Mouse (Mus musculus): ENCODE data around the gene 0610010K14Rik.

The 0610010K14Rik gene

DNA sequence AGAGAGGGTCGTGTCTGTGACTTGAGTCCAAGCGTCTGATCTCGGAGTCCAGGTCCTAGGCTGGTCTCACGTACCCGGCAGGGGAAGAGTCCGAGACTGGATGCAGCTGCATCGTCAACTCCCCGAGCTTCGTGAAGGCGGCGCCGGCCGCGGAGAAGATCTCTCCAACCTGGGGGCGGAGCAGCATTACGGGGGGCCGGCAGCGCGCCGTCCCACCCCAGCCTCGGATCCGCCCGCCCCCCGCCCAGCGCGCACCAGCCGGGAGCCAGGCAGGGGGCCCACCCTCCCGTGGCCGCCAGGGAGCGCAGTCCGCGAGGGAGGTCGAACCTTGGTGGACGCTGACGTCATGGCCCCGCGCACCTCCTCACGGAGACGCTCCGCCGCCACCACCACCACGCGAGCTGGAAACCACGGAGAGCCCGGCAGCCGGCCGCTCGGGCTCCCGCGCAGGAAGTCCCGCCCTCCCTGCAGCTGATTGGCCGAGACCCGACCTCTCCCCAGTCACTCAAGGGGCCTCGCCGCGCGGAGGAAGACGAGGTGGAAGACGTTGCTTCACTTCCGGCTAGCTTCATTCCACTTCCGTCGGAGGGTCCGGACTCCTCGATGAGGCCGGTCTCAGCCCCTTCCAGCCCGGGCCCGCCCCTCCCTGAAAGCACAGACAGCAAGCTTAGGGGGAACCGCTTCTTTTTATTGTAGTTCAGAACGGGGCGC lies at the start of gene 0610010K14Rik:
Gene 0610010K14Rik (minus strand): TSS at position 458 of the 711 bp plus-strand sequence.
- peak; percentile 90 for DNase-seq (ENCODE audit: low read depth)

DNA sequence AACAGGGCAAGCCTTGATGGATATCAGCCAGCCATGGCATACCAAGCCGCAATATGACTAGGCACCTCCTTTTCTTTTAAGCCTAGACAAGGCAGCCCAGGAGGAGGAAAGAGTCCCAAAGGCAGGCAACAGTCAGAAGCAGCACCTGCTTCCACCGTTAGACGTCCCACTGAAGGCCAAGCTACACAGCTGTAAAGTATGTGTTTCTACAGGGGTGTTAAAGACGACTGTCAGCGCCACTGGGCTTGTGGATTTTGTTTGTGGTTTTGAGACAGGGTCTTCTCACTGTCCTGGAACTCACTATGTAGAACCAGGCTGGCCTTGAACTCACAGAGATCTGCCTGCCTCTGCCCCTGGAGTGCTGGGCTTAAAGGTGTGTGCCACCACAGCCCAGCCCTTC lies 48.0 kb upstream of the 0610010K14Rik start:
- no peak for DNase-seq (ENCODE audit: low read depth)

DNA sequence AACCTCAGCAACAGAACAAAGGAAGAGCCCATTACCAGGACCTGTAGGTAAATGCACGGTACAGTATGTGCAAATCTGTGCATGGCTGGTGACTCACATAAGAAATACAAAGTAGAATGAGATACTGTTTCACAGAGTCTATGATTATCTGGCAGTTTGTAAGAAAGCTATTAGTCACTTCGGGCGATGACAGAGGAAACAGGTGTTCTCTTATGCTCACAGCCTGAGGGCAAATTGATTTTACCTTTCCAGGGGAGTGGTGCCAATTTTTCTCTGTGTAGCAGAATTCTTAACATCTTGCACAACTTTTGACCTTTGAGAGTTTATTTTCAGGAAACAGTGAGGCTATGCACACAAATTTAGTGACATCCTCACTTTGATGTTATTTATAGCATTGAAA lies 47.0 kb upstream of the 0610010K14Rik start:
- DNase-seq (ENCODE audit: low read depth), result no peak

DNA sequence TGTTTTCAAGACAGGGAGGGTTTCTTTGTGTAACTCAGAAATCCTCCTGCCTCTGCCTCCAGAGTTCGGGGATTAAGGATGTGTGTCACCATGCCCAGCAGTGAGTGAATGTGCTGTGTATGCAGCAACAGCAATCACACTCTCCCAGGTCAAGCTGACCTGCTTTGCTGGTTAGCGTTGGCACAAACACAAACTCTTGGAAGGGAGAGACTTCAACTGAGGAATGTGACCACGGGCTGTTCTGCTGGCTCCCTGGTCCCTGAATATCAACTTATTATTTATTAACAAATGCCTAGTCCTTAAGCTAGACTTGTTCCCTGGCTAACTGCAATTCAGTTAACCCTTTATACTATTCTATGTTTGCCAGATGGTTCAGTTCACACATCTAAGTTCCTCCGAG lies 46.0 kb upstream of the 0610010K14Rik start:
- no peak for DNase-seq (ENCODE audit: low read depth)

DNA sequence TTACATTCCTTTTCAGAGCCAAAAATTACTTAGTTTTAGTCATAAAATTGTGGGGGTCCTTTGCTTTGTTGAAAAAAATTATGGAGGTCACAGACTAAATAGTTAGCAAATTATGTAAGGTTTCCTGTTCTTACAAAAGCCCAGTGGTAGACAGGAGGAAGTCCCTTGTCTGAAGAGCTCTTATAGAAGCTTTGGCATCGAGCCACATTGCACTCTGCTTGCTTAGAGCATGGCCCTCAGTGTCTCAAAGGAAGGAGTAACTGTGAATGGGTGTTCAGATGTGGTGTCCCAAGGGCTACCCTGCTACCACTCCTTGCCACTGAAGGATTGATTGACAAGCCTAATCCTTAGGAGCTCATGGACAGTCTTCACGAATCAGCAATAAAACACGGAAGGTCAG lies 42.7 kb upstream of the 0610010K14Rik start:
- DNase-seq (ENCODE audit: low read depth), result no peak

DNA sequence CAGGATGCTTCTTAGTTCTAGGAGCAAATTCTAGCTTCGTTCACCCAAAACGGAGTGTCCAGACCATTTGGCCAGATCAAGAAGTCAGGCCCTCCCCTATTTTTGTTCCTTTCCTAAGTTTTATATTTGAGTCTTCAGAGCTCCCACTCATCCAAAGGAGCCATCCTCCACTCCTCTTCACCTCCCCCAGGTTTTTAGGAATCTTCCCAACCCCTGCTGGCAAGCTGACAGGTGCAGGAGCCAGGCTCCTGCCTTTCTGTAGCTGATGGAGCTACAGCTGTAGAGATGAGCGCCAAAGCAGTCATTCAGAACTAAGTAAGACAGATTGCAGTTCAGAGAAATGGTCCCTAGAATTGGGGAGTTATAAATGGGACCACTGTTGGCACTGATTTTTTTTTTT lies 41.2 kb upstream of the 0610010K14Rik start:
- DNase-seq (ENCODE audit: low read depth), result no peak

DNA sequence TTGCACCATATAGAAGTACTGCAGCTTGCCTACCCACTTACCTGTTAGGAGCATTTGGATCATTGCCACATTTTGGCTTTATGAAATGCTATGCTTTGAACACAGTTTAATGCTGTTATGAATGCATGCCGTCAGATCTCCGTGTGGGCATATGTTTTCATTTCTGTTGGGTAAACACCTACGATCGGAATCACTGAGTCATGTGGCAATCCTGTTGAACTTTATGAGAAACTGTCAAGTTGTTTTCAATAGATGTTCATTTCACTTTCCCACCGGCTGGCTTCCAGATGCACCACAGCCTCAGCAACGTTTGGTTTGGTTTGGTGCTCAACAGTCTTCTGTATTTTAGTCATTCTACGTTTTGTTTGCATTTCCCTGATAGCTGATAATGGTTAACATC lies 33.9 kb upstream of the 0610010K14Rik start:
- no peak for DNase-seq (ENCODE audit: low read depth)

DNA sequence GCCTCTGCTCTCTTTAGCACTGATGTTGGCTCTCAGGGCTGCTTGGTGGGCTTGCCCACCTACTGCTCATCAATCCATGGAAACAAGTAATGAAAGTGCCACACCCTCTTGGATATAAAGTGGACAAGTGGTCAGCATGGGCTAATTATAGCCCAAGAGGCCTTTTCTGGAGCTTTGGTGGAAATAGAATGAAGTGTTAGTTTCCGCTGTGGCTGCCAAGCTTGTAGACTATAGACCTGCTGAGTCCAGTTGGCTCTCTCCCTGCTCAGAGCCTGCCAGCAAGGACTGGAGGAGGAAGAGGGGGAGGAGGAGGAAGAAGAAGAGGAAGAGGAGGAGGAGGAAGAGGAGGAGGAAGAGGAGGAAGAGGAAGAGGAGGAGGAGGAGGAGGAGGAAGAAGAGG lies 28.7 kb upstream of the 0610010K14Rik start:
- no peak for DNase-seq (ENCODE audit: low read depth)

DNA sequence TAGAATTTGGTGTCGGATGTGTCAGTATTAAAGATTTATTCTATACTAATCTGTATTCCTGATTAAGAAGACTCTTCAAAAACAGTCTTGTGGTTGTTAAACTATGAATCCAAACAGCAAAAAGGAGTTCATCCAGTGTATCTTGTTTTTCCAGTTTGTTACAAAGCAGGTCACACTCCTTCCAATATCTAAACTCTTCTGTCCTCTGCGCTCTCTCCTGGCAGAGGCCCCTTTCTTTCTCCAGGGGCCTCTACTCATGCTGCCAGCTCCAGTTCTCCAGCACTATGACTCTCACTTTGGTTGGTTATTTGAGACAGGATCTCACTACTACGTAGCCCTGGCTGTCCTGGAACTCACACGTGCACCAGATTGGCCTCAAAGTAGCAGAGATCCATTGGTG lies 28.1 kb upstream of the 0610010K14Rik start:
- no peak for DNase-seq (ENCODE audit: low read depth)

DNA sequence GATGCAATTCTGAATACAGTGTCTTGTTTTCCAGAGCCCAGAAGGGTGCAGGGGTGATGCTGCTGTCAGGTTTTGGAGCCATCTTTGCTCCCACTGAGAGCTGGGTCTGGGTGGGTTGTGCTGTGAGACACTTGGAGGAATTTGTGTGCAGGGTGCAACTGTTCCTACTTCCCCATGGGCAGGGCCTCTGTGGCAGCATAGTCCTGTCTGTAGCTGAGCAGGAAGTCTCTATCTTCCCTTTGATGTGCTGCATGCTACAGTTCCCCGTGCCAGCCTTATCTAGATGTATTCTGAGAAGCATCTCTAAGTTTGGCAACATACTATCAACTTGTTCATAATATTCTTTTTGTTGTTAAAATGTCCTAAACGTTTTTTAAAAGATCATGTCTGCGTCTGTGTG lies 27.5 kb upstream of the 0610010K14Rik start:
- DNase-seq (ENCODE audit: low read depth), result no peak

DNA sequence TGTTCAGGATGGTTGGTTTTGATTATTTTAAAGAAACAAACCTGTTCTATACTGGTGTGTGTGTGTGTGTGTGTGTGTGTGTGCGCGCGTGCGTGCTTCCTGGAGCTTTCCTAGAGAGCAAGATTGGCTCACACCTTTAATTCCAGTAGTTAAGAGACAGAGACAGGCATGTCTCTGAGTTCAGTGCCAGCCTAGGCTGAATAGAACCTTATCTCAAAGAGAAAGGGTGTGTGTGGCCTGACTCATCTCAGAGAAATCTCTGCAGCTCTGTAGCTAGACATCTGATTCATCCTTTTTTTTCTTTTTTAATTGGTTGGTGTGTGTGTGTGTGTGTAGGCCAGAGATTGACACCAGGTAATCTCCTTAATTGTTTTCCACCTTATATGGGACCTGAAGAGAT lies 21.3 kb upstream of the 0610010K14Rik start:
- no peak for DNase-seq (ENCODE audit: low read depth)

DNA sequence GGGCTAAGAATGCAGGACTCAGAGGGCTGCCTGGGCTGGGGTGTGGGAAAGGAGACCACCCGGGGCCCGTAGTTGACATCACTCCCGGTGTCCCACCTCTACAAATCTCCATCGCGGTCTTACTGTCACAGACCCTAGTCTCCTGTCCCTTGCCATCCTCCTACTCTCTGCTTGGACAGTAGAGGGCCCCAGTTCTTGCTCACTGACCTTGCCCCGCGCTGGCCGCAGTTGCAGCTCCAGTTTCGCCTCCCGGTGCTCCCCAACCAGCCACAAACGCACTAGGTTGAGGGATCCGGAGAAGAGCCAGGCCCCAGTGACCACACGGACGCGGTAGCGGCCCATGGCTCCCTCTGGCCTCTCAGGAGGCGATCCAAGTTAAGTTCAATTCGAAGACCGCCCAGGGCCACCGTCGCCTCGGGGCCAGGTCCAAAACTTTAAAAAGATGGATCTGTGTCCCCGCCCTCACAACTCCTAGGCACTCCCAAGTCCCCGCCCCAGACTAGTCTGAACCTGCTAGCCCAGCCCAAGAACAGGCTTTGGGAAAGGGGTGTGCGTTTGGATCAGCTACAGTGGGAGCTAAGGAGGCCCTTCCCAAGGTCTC lies 17.3 kb upstream of the 0610010K14Rik start, which contains the start of gene Alox12:
Gene Alox12 (minus strand): TSS at position 423 of the 601 bp plus-strand sequence.
- no peak for DNase-seq (ENCODE audit: low read depth)

DNA sequence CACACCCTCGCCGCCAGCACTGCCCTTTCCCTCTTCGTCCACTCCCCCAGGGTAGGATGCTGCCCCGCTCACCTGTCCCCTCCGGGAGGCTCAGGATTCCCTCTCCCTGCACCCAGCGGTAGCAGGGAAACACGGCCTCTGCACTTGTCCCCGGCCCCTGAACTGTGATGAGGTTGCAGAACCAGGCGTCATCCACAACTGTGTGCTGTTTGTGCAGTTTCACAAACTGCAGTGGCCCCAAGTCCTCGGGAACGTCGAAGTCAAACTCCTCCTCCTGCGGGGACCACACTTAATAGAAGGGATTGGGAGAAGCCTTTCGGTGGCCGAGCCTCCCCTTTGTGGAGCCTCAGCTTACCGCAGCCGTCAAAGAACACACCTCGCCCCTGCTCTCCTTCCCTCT lies 16.6 kb upstream of the 0610010K14Rik start:
- DNase-seq (ENCODE audit: low read depth), result no peak

DNA sequence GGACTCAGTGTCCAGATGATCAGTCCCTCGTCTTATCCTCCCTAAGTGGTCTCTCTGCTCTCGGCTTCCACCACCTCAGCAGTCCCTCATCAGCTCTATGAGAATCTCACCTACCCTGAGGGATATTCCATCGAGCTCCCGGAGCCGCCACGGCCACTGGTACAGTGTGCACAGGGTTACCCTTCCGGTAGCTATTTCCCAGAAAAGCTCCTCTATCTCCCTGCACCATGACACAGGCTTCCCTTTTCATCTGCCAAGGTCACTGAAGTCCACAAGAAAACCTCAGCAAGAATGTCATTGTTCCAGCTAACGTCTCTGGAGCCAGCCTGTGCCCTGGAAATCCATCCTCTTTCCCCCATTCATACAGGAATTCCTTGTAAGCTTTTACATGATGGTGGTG lies 14.1 kb upstream of the 0610010K14Rik start:
- DNase-seq (ENCODE audit: low read depth), result no peak

DNA sequence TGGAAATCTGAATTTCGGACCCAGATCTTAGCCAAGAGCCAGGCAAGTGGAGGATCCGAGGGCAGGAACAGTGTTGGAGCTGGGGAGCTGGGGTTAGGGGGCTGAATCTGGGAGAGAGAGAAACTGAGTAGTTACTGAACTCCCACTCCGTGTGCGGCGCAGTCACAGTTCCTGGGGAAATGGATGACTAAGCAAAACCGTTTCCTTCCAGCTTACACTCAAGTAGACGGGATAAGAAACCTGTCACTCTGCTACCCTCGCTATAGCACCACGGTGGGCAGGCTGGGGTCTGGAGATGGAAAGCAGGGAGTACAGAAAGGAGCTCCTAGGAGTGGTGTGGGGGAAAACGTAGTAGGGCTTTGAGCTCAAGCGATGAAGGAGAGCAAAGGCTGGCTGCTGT lies 12.4 kb upstream of the 0610010K14Rik start:
- no peak for DNase-seq (ENCODE audit: low read depth)

DNA sequence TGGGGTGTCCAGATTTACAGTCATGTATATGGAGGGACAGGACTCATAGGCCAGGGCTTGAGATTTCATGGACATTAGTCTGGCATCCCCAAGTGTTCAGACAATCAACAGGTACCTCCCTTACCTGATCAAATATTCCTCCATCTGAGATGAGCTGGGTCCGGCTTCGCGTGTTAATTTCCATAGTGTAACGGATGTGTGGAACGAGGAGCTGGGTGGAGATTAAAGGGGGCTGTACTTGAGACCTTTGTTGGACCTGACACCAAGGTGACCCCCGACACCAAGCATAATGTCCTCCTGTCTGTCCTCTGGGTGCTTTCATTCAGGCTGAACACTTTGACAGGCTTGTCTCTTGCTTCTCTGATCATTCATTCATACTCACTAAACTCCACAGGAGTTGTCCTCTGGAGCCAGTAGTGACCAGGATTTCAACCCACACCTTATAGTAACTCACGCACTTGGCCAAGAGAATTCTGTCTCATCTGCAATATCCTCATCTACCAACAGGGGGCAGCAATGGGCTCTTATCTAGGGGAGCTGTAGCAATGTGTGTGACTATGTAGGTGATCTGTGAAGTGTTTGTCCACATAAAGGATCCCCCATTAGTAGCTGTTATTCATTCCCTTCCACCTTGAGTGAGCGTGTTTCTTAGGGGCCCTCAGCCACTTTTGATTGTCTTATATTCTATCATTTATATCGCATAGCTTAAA lies 9.6 kb upstream of the 0610010K14Rik start:
- DNase-seq (ENCODE audit: low read depth), result no peak

DNA sequence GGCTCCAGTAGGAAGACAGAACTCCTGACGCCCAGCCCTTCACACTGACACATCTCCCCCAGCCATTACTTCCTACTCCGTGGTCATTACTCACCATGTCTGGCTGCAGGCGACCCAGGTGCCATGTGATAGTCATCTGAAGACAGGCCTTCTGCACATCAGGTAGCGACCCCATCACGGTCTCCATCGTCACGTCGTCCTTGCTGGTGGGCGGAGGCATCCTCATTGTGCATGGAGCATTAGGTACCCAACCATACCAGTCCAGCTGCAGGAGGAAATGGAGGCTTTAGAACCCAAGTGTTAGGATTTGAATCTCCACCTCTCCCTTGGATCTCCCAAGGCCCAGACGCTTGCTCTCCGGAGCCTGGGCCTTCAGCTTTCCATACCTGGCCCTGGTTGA lies 4.9 kb upstream of the 0610010K14Rik start:
- DNase-seq (ENCODE audit: low read depth), result no peak

DNA sequence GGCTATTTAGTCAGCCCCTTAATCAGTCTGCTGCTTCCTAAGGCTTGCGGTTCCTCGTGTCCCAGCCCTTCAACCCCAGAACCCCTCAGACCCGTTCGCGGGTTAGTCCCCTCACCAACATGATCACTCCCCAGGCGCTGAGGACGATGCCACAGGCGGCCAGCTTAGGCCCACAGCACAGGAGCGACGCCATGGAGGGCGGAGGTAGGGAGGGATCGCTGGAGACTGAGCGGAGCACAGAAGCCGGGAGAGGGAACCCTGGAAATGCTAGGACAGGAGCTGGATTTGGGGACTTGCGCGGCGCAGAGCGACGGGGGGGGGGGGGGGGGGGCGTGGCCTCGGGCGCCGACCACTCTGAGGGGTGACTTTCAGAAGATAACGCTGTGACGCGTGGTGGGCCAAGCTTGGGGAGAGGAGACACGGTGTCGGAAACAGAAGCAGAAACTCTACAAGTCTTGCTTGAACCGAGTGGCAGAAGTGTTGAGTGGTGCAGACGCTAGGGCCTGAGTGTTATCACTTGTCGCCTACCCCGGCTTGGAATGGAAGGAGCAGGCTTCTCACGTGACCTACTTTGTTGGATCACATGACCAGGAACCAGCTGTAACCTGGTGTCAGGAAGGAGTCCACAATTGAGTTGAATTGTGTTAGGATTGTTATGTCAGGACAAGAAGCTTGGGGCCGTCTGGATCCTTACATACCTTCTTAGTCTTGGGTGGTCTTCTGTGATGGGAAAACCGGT lies 2.0 kb upstream of the 0610010K14Rik start, which contains the start of the genes Gm21988 and Rnasek:
Gene Gm21988 (minus strand): TSS at position 290 of the 739 bp plus-strand sequence.
Gene Rnasek (minus strand): TSS at position 302 of the 739 bp plus-strand sequence.
- DNase-seq (ENCODE audit: low read depth), result no peak

DNA sequence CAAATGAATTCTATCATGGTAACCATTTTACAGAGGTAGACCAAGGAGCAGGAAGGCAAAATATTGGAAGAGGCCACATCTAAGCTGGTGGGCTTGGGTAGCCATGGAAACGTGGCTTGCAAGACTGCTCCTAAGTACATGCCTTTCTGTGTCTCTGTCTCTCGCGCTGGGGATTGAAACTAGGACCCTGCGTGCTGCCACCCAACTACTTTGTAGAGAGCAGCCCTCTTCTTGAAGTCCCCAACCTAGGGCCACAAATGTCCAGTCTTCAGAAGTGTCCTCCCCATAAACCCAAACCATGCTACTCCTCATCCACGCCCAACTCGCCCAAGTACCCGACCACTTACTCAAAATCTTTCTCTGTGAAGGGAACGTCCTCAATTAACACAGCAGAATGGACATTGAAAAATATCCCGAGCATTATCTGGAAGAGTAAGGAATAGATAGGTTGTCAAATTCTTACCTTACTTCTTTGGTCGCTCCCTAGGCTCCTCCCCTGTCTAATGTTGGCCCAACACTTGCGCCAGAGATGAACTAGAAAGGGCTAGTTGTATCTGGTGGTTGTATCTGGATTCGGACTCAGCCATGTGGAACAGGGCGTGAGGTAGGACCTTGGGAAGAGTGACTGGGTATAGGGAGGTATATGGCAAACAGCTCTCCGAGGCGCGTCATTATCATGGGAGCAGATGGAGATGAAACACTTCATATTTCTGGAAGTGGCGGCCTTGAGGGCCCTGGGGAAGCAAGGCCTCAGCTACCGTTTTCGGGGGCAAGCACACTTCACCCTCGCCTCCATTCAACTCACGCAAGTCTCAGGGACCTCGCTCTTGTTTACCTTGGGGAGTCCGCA lies 1.1 kb upstream of the 0610010K14Rik start:
- DNase-seq (ENCODE audit: low read depth), result no peak

DNA sequence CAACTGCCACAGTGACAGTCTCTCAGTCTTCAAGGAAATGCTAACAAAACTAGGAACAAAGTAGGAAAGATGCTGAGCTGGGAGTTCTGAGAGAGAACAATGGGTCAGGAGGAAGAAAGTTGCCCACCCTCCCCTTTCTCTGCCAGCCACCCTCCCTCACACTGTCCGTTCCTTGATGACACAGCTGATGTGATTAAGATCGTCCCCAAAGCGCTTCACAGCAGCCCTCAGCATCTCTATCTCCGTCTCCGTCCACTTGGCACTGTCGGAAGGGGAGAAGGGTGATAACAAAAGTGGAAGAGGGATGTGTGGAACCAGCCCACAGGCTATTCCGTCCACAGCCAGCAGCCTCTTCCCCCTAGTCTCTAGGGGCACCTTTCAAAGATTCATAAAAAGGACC lies 997 bp downstream of the 0610010K14Rik start:
- DNase-seq (ENCODE audit: low read depth), result no peak

DNA sequence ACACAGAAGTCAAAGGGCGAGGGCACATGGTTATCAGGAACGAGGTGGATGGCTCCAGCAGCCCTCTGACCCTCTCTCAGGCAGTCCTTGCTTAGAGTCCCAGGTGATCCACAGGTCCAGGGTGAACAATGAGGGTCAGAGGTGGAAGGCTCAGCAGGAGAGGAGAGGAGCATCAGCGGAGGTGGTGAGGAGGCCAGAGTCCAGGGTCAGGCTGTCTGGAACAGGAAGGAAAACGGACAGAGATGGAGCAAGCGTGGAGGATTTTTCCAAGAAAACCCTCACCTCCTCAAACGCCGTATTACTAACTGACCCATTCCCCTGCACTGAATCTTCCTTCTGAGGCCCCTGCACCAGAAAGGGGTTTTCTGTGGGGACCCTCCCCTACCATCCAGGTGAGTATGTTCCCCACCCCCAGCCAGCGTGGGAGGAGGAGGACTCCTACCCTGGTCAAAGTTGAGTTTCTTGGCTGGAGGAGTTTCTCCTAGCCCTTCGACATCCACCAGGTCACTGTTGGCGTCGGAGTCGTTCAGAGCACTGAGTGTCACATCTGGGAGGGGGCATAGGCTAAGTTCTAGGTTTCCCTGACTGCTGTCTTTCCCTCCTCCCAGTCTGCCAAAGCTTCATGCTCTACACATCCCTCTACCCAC lies 2.3 kb downstream of the 0610010K14Rik start:
- no peak for DNase-seq (ENCODE audit: low read depth)
